Mouse (Mus musculus) ZHBTc4 (cell line): ENCODE data around the gene Hspb9.

Experiments
- DNase-seq: peaks from one replicate; pipeline ENCODE4 v3.0.0-alpha.2; 2011; ENCODE audit warnings: low read depth, low spot score

Hspb9 gene

GRCm38 (mm10) chr11:100705095-100705747, 8.4 kb upstream of the Hspb9 start:
- no peak for DNase-seq

DNA sequence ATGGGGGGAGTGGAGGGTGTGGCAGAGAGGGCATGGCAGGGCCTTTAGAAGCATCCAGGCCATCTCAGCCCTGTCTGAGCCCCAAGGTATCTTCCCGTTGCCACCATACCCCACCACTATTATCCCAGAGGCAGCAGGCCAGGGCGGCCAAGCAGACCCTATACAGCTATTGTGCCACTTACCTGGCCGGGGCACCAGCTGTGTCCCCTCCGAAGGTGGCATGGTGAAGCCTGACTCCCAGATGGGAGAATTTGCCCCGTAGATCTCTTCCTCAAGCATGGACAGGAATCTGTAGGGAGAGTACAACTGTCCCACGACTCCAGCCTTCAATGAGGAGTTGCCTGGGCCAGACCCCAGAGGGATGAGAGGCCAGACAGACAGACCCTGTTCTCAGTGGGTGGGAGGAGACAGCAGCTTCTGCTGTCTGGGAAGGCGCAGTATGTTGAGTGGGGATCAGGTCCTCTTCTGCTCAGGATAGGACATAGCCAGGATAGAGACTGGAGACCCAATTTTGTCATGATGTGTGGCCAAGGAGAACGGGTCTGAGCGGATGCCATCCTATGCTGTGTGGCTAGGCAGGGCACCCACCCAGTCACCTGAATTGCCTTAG, 4.3 kb upstream of the Hspb9 start:
- DNase-seq = no peak

- DNase-seq = no peak
These were observed 3.1 kb upstream of the Hspb9 start for GRCm38 (mm10) chr11:100710528-100710927.

- no peak for DNase-seq
These were observed 2.7 kb upstream of the Hspb9 start for GRCm38 (mm10) chr11:100710977-100711376.

DNA sequence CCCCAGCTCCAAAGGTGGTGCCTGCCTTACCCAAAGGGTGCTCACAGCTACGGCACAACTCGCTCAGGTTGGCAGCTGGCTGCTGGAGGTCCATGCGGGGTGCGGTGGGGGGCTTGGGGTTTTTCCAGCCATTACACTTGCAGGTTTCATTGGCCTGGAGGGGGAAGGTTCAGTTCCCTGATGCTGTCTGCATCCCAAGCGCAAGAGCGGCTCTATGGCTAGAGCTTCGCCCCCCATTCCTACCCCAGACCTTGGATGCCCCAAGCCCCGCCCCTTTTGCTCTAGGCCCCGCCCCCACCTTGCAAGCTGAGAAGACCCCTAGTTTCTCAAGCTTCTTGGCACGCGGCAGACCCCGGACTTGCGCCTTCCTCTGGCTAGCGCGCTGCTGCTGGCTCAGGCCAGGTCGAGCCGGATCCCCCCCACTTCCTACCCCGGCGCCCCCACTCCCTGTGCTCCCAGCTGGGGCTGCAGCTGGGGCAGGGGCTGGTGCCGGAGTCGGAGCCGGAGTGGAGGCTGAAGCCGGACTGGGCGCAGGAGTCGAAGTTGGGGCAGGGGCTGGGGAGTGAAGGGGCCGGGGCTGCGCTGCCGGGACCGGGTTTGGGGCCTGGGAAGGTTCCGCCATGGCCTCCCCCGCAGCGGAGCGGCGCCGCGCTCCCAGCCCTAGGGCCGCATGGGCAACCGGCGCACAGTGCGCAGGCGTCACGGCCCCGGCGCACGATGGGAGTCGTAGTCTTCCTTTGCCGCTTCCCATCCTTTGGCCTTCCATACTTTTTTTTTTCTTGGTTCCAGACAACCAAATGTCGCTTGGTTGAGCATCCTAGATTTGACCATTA, 1.7 kb upstream of the Hspb9 start, which contains the start of gene Kat2a:
Kat2a (minus strand) TSS at position 683 of the 833 bp plus-strand sequence.
- DNase-seq = peak; percentile 93

DNA sequence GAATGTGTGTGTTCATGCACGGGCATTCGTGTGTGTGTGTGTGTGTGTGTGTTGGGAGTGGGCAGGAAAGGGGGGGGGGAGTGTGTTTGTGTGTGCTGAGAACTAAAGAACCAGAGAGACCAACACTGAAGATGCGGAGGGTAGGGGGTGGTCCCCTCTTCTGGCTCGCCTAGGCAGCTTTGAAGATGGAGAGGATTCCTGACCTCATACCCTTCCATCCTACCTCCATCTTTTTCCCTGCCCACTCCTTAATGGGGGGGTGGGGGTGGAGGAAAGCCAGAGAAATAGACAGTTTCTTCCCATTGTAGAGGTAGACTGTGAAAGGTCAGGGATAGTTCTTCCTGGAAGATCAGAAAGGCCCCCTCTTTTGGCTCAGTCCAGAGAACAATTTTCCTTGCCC, 476 bp upstream of the Hspb9 start:
- DNase-seq = no peak

DNA sequence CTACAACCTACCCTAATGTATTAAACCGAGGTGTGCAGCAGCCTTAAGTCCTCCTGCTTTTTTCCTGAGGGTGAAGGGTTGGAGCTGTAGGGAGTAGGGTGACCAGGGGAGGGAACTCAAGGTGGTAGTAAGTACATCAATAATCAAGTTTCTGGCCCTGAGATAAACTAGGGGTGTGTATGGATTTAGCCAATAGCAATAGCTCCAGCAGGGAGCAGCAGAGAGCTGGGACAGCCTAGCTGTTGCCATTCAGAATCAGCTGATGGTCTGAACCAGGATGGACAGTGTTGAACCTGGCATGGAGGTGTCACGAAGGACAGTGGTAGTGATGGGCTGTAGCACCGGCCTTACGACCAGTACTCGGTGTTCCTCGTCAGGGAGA, 875 bp downstream of the Hspb9 start:
- DNase-seq = peak; percentile 79

DNA sequence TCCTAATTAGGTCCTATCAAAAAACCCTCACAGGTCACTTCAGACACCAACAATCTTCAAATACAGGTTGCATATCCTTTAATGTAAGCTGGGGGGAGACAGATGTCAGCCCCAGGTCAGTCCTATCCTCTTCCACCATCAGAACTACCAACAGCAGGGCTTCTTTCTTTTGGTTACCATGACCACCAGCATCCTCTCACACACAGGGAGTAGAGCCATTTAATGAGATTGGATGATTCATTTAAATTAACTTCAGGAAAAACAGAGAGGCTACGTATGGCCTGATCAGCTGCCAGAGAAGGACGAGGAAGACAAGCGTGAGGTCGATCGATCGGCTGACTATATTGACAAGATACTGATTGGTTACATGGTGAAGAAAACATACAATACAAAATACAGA, 1.3 kb downstream of the Hspb9 start:
- DNase-seq = no peak

GRCm38 (mm10) chr11:100716649-100717048, 3.0 kb downstream of the Hspb9 start:
- no peak for DNase-seq

DNA sequence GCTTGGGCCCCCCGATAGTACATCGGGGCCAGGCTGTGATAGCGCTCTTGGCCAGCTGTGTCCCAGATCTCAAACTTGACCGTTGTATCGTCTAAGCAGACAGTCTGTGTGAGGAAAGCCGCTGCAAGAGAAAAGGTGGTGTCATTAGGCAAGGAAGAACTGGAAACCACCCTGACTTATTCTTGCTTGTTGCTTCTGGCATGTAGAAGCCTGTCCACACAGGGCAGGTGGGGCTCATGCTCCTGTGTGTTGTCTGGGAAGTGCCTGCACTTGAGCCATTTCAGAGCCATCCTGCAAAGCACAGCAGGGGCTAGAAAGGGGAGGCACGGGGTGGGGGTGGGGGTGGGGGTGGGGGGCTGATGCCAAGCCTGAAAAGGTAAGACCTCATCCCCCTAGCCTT, 4.8 kb downstream of the Hspb9 start:
- DNase-seq = no peak

DNA sequence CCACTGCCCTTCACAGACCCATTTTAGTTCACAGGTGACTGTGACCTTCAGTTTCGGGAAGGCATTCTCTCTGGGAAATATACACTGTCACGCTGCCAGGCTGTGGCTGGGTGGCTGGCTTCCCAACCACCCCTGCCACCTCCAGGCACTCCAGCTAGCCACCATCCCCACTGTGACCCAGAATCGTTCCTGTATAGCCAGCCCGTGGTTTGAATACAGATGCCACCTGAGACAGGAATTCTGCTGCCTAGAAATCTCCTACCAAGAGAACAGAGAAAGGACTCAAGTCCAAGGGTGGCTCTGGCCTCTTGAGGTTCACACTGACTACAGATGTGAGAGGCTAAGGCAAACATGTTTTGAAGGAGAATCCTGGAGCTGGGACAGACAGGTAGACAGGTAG, 5.2 kb downstream of the Hspb9 start:
- no peak for DNase-seq

- DNase-seq = no peak
These were observed 5.7 kb downstream of the Hspb9 start for GRCm38 (mm10) chr11:100719312-100719711.

DNA sequence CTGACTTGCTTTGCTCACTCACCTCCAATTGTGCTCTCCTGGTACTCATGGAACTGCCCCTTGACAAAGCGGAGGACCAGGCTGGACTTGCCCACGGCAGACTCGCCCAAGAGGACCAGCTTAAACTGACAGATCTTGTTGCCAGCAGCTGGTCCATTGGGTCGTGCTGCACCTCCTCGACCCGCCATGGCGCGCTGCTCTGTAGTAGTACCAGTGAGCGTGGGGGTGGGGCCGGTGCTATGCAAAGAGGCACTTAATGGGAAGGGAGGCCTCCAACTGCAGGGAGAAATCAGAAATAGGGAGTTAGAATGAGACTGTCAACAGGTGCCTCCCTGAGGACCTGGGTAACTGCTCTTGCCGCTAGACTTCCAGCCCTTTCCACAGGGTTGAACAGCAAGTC, 6.2 kb downstream of the Hspb9 start:
- peak; percentile 77 for DNase-seq

DNA sequence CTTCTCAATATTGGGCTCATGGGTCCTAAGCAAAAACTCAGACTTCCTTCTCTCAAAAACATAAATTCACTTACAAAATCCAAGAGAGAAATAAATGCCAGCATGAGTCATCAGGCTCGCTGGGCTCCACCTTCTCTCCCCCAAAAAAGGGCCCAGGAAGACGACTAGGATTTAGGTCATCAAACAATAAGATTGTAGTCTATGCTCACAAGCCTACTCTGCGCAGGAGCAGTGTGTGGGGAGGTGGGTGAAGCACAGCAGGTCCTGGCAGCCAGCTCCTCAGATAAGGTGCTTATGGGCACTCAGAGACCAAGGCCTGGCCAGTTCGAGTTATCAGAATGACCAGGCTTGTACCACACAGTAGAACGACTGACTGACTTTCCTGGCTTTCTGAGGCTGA, 6.7 kb downstream of the Hspb9 start:
- no peak for DNase-seq

- no peak for DNase-seq
These were observed 7.6 kb downstream of the Hspb9 start for GRCm38 (mm10) chr11:100721254-100721653.

DNA sequence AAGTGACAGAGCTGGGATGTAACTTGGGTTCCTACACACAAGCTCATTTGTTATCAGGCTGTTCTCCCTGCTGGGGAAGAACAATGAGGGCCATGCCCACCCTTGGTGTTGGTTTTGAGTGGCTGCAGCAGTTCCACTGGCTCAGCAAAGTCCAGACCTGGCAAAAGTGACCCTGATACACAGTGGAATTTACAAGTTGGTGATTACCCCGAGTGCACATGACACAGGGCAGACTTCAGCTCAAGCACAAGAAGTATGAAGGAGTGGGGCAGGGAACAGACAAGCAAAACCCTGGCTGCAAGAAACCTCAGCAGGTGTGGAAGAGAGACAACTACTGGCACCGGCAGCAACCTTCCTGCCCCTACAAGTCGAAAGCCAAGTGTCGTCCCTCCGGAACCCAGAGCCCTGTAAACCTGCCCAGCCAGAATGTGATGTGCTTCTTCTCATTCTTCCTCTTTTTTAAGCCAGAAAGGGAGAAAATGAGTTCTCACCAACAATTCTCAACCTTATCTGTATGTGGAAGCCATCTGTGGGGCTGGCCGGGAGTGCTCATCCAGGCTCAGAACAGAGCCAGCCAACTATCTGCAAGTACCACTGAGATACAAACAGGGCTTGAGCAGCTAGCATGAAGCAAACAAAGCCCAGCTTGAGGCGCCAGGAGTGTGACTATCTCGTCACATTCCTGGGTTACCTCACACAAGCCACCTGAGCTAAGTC, 8.3 kb downstream of the Hspb9 start:
- DNase-seq = no peak

- no peak for DNase-seq
These were observed 8.9 kb downstream of the Hspb9 start for GRCm38 (mm10) chr11:100722493-100723028.

DNA sequence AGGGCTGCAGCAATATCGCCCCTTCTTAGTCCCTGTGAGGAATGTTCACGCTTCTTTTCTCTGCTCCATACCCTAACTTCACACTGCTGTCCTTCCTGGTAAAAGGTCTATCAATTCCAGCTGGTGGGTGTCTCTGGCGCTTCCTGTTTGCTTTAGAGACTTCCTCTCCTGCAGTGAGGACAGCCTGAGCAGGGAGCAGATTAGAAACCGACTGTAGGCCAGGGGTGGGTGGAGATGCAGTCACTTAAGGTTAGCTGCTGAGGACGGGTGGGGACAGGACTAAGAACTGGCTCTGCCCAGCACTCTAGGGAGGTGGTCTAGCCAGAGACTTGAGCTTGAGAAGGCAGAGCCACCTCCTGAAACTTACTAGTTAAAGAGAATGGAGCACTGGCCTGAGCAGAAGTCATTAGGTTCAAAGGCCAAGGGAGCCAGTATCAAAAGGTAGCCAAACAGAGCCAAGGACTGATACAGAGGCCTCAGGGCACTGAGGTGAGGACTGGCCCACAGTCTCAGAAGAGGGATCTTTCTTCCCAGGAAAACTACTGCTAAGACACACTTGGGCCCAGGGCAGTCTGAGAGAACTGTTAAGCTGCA, 11.4 kb downstream of the Hspb9 start:
- no peak for DNase-seq

- no peak for DNase-seq
These were observed 13.6 kb downstream of the Hspb9 start for GRCm38 (mm10) chr11:100727201-100727600.

- DNase-seq = no peak
These were observed 15.0 kb downstream of the Hspb9 start for GRCm38 (mm10) chr11:100728601-100729000.

GRCm38 (mm10) chr11:100729976-100730375, 16.3 kb downstream of the Hspb9 start:
- no peak for DNase-seq
